Mouse (Mus musculus) liver, adult 2 months (tissue): ENCODE measurements at regions not wholly inside any gene's neighbourhood (a gene's known extent, or its start where the extent isn't known, plus 50 kb on each side); places are given as distances from the start of the nearest gene placed in this dataset.

ENCODE experiments used
- DNase-seq: peaks from one replicate; pipeline ENCODE4 v3.0.0-alpha.2; 2011; ENCODE audit warnings: low read depth, low spot score; ENCODE audit errors: extremely low read depth
- H3K27ac ChIP-seq: fragments of 200-500 bp; replicated peaks from 2 replicates; pipeline ENCODE4 v1.5.1; 2012; ENCODE audit warnings: low read depth, mild to moderate bottlenecking, control low read depth, inconsistent platforms, low read length; ENCODE audit not compliant: insufficient read depth
- H3K27me3 ChIP-seq: fragments of 200-500 bp; 2 replicates; pipeline ENCODE4 v1.6.1; 2012; ENCODE audit warnings: mild to moderate bottlenecking, moderate library complexity, low read length, inconsistent platforms; ENCODE audit not compliant: control insufficient read depth, insufficient read depth
- H3K36me3 ChIP-seq: fragments of 200-500 bp; 2 replicates; pipeline ENCODE4 v1.6.1; 2012; ENCODE audit warnings: low read length, inconsistent platforms; ENCODE audit not compliant: control insufficient read depth, insufficient read depth
- H3K4me1 ChIP-seq: fragments of 200-500 bp; 2 replicates; pipeline ENCODE4 v1.6.1; 2011; ENCODE audit warnings: low read length; ENCODE audit not compliant: control insufficient read depth, insufficient read depth
- H3K4me3 ChIP-seq: fragments of 200-500 bp; 2 replicates; pipeline ENCODE4 v1.5.1; 2011; ENCODE audit warnings: low read depth, mild to moderate bottlenecking, control low read depth, low read length, moderate library complexity; ENCODE audit not compliant: insufficient read depth
- H3K79me2 ChIP-seq: fragments of 200-500 bp; 2 replicates; pipeline ENCODE4 v1.6.1; 2012; ENCODE audit warnings: inconsistent platforms, mild to moderate bottlenecking, low read length, moderate library complexity; ENCODE audit not compliant: control insufficient read depth, insufficient read depth
- H3K9ac ChIP-seq: fragments of 200-500 bp; 2 replicates; pipeline ENCODE4 v1.6.1; 2012; ENCODE audit warnings: low read depth, mild to moderate bottlenecking, control low read depth, inconsistent platforms, low read length
- CTCF ChIP-seq: fragments of 200-500 bp; IDR thresholded peaks from 2 replicates; pipeline ENCODE4 v1.5.1; 2011; ENCODE audit warnings: low read depth, low read length, control low read depth
- POLR2A ChIP-seq: fragments of 200-500 bp; IDR thresholded peaks from 2 replicates; pipeline ENCODE4 v1.6.1; 2011; ENCODE audit warnings: low read length, control low read depth; ENCODE audit not compliant: insufficient read depth; ENCODE audit errors: extremely low read depth
- WGBS: fragments of 180-500 bp; shearing (Covaris S2); methylation state at CpG from one replicate; pipeline ENCODE4 v1.1.7; 2018; 5-methylcytosine and 5-hydroxymethylcytosine counted together

- TF ChIP-seq CTCF (no peak), POLR2A (no peak)
- Histone ChIP-seq H3K4me3 (no peak overlapping the region), H3K36me3 (no peaks in the 10 kb centered on the region), H3K27me3 (no peaks in the 10 kb centered on the region), H3K79me2 (no peaks in the 10 kb centered on the region), H3K4me1 (no peaks in the 10 kb centered on the region), H3K9ac (no peak overlapping the region), H3K27ac (no peak overlapping the region)
- 78% methylated on average over 5 of the region's 5 CpGs for WGBS
- DNase-seq: no peak
Observed at GRCm38 (mm10) chr13:99617457-99617856, 101.1 kb upstream of the Map1b start.

- Histone ChIP-seq H3K4me3 (no peak overlapping the region), H3K79me2 (no peaks in the 10 kb centered on the region), H3K9ac (no peak overlapping the region), H3K36me3 (no peaks in the 10 kb centered on the region), H3K27me3 (no peaks in the 10 kb centered on the region), H3K27ac (no peak overlapping the region), H3K4me1 (no peaks in the 10 kb centered on the region)
- WGBS: 85% methylated on average over 18 of the region's 18 CpGs
- TF ChIP-seq POLR2A: no peak
- TF ChIP-seq CTCF: no peak
- DNase-seq: no peak
Observed at GRCm38 (mm10) chr13:99611715-99612494, 95.6 kb upstream of the Map1b start.

- Histone ChIP-seq H3K4me3 (no peak overlapping the region), H3K27ac (no peak overlapping the region), H3K27me3 (no peaks in the 10 kb centered on the region), H3K4me1 (no peaks in the 10 kb centered on the region), H3K79me2 (no peaks in the 10 kb centered on the region), H3K9ac (no peak overlapping the region), H3K36me3 (no peaks in the 10 kb centered on the region)
- 78% methylated on average over 5 of the region's 5 CpGs for WGBS
- DNase-seq: no peak
- TF ChIP-seq POLR2A (no peak), CTCF (no peak)
Observed at GRCm38 (mm10) chr13:99610498-99610897, 94.2 kb upstream of the Map1b start.

GRCm38 (mm10) chr13:99609151-99610146 lies 93.1 kb upstream of the Map1b start:
- no peak overlapping the region for H3K27ac ChIP-seq
- H3K9ac ChIP-seq: no peak overlapping the region
- DNase-seq: no peak
- 75% methylated on average over 9 of the region's 9 CpGs for WGBS
- TF ChIP-seq POLR2A (no peak), CTCF (no peak)
- no peaks in the 10 kb centered on the region for H3K27me3 ChIP-seq
- no peak overlapping the region for H3K4me3 ChIP-seq
- no peaks in the 10 kb centered on the region for H3K79me2 ChIP-seq
- no peaks in the 10 kb centered on the region for H3K36me3 ChIP-seq
- no peaks in the 10 kb centered on the region for H3K4me1 ChIP-seq

GRCm38 (mm10) chr13:99608591-99608990 lies 92.3 kb upstream of the Map1b start:
- H3K4me3 ChIP-seq: no peak overlapping the region
- WGBS: 42% methylated on average over 5 of the region's 5 CpGs
- H3K27me3 ChIP-seq: no peaks in the 10 kb centered on the region
- H3K79me2 ChIP-seq: no peaks in the 10 kb centered on the region
- no peaks in the 10 kb centered on the region for H3K36me3 ChIP-seq
- TF ChIP-seq CTCF (no peak), POLR2A (no peak)
- no peak overlapping the region for H3K9ac ChIP-seq
- no peak overlapping the region for H3K27ac ChIP-seq
- no peak for DNase-seq
- H3K4me1 ChIP-seq: no peaks in the 10 kb centered on the region
